Mouse (Mus musculus) induced T-regulatory cell, adult 2 months (primary cell): ENCODE measurements around the gene Ccnd3.

Experiments
- DNase-seq: peaks from one replicate; pipeline ENCODE4 v3.0.0-alpha.2; 2012; ENCODE audit warnings: low read depth

The Ccnd3 gene

GRCm38 (mm10) chr17:47515180-47515844 lies 10.5 kb downstream of the Ccnd3 start:
- peak; percentile 87 for DNase-seq

- peak; percentile 62 for DNase-seq
These were observed 11.4 kb downstream of the Ccnd3 start for GRCm38 (mm10) chr17:47516232-47516631.

GRCm38 (mm10) chr17:47518205-47518604 lies 13.4 kb downstream of the Ccnd3 start:
- DNase-seq = peak; percentile 13

GRCm38 (mm10) chr17:47521551-47522258 lies 16.9 kb downstream of the Ccnd3 start:
- DNase-seq = peak; percentile 92

- DNase-seq = no peak
These were observed 17.7 kb downstream of the Ccnd3 start for GRCm38 (mm10) chr17:47522536-47522935.

GRCm38 (mm10) chr17:47523211-47523682 lies 18.4 kb downstream of the Ccnd3 start:
- no peak for DNase-seq

GRCm38 (mm10) chr17:47524055-47524454 lies 19.2 kb downstream of the Ccnd3 start:
- peak; percentile 70 for DNase-seq

- DNase-seq = no peak
These were observed 20.1 kb downstream of the Ccnd3 start for GRCm38 (mm10) chr17:47524991-47525390.

- no peak for DNase-seq
These were observed 22.1 kb downstream of the Ccnd3 start for GRCm38 (mm10) chr17:47526856-47527520.

GRCm38 (mm10) chr17:47527581-47528300 lies 22.9 kb downstream of the Ccnd3 start:
- DNase-seq = no peak

GRCm38 (mm10) chr17:47528919-47529318 lies 24.1 kb downstream of the Ccnd3 start:
- DNase-seq = peak; percentile 49

GRCm38 (mm10) chr17:47529595-47529994 lies 24.7 kb downstream of the Ccnd3 start:
- DNase-seq = no peak

GRCm38 (mm10) chr17:47531387-47531818 lies 26.6 kb downstream of the Ccnd3 start:
- peak; percentile 92 for DNase-seq

GRCm38 (mm10) chr17:47532364-47532763 lies 27.5 kb downstream of the Ccnd3 start:
- peak; percentile 36 for DNase-seq

GRCm38 (mm10) chr17:47533691-47534090 lies 28.8 kb downstream of the Ccnd3 start:
- peak; percentile 83 for DNase-seq

GRCm38 (mm10) chr17:47535812-47536236 lies 31.0 kb downstream of the Ccnd3 start:
- DNase-seq = peak; percentile 65

GRCm38 (mm10) chr17:47538049-47538448 lies 33.2 kb downstream of the Ccnd3 start:
- DNase-seq = no peak

- DNase-seq = no peak
These were observed 34.3 kb downstream of the Ccnd3 start for GRCm38 (mm10) chr17:47539128-47539527.

GRCm38 (mm10) chr17:47542061-47542460 lies 37.2 kb downstream of the Ccnd3 start:
- DNase-seq = peak; percentile 69

GRCm38 (mm10) chr17:47543051-47543650 lies 38.3 kb downstream of the Ccnd3 start:
- peak; percentile 62 for DNase-seq

GRCm38 (mm10) chr17:47545154-47545553 lies 40.3 kb downstream of the Ccnd3 start:
- no peak for DNase-seq
